Mouse (Mus musculus): ENCODE data around the gene A230050P20Rik.
"Not testable (repeated sequence)": the region's sequence is repeated elsewhere in the genome, so short reads cannot be mapped to it uniquely, and the experiment has no call there.

The A230050P20Rik gene

DNA sequence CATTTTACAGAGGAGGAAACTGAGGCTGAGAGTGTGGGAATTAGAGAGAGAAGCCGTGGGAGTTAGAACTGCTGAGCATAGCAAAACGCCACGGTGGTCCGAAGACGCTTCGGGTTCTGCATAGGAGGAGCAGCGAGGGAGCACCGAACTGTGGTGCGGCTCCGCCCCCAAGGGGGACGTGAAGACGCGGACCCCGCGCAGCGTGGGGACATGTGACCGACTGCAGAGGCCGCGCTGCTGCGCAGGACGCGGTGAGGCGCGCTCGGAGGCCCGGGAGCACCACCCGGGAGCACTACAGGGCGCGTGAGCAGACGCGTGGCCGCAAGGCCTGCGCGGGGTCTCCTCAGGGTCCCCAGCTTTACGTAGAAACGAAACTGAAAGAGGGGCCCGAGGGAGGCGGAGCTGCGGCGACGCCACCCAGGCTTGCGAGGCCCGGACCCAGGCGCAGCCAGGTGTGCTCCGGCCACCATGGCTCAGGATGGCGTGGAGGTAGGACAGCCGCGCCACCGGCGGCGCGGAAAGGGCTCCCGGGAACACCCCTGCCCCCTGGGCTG, at the start of gene A230050P20Rik:
Gene A230050P20Rik, plus strand, starts transcription at position 195 of the 554 bp plus-strand sequence.
- DNase-seq: peak; percentile 68 to 69

DNA sequence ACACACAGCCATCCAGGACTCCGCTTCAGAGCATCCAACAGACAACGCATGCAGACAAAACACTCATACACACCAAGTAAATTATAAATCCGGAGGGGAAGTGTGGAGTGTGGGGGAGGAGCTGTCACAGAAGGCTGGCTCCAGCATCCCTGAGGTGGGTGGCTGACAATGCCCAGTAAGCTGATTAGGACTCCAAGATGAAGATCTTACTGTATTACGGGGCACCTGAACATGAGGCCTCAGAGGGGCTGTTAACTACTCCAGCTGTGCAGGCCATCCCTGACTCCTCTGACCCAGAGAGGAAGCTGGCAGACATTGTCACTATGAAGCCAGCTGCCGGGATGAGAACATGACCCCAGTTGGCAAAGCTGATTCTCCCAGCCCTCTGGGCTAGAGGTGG, 48.4 kb upstream of the A230050P20Rik start:
- no peak for DNase-seq

DNA sequence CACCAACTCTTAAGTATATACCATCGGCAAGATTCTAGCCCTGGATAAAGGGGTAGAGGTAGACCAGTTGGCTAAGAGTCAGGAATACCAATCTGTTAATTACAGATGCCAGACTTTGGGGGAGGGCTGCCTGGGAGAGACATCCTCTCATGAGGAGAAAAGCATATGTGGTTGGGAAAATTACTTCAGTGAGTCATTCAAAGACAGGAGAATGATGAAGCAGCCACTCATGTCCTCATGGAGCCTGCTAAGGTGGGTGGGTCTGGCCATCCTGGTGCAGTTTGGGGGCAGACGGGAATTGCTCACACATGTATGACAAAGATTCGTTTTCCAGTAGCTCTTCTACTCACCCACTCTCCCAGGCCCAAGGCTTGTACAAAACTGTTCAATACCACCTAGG, 45.6 kb upstream of the A230050P20Rik start:
- DNase-seq: no peak

DNA sequence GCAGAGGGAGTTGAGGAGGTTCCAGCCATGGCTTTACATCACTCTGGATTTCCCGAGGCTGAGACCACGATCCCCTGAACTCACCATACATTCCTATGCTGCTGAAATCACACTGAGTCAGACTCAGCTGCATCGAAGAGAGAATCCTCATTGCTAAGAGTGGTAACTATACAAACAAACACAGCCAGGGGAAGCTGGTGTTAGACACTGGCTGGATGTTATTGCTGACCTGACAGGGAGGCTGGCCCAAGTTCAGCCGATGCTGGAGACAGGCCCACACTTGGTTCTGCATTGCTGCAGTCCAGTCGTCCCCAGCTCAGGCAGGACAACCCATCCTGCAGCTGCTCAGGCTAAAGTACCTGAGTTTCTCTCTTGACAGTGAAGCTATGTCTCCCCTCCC, 42.7 kb upstream of the A230050P20Rik start:
- DNase-seq: no peak

DNA sequence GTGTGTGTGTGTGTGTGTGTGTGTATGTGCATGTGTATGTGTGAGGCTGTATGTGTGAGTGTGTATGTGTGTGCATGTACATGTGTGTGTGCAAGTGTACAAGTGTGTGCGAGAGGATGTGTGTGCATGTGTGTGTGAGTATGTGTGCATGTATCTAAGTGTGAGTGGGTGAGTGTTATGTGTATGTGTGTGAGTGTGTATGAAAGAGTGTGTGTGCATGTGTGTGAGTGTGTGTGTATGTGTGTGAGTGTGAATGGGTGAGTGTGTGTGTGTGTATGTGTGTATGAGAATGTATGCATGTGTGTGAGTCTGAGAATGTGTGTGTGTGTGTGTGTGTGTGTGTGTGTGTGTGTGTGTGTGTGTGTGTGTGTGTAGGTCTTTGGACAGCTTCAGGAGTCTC, 40.3 kb upstream of the A230050P20Rik start:
- no peak for DNase-seq

DNA sequence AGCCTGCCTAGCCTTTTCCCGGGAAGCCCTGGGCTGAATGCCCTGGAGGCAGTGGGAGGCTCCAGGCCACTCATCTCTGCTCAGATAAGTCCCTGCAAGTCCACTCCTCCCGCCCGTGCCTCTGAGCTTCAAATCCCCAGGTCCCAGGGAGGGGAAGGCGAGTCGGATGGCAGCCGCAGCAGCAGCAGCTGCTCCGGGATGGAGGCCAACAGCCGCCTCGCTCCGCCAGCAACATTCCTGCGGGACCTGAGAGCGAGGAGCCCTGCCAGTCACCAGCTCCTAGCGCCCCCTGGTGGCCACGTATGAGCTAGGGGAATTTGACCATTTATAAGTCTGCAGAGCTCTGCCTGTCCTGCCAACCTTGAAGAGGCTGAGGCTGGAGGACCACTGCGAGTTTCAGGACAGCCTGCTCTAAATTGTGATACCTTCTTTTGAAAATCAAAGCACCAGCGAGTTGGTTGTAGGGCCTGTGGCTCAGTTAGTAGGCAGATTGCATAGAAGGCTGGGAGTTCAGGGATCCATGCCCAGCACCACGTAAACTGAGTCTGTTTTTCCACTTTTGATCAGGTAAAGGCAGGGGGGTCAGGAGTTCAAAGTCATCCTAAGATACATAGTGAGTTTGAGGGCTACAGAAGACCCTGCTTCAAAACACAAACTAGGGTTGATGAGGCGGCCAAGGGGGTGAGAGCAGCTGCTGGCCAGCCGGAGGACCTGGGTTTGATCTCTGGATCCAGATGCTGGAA, 37.4 kb upstream of the A230050P20Rik start:
- DNase-seq: peak; percentile 99 to 100

DNA sequence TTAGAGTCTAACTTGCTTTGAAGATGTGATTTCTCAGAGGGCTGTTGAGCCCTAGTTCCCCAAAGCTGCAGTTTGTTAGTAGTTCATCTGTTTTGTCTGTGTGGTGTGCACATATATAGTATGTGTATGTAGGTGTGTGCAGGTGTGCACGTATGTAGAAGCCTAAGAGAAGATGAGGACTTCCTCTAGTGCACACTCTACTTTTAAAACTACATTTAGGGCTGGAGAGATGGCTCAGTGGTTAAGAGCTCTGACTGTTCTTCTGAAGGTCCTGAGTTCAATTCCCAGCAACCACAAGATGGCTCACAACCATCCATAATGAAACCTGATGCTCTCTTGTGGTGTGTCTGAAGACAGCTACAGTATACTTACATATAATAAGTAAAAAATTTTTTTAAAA, 33.6 kb upstream of the A230050P20Rik start:
- no peak for DNase-seq

DNA sequence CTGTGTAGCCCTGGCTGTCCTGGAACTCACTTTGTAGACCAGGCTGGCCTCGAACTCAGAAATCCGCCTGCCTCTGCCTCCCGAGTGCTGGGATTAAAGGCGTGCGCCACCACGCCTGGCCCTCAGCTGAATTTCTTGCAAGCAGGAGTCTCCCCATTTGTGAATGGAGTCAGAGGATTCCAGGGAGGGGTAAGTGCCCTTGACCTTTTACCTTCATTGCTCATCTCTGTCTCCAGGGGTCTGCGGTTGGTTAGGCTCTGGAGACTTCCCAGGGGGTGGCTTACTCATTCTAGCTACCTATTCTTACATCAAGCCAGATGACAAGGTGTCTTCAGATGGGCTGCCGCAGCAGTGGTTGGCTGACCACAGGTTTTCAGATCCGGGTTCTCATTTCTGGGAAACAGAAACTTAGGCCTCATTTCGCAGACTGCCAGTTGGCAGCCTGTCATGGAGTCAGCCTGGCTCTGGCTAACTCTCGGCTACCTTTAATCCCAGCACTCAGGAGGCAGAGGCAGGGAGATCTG, 32.9 kb upstream of the A230050P20Rik start:
- DNase-seq: not testable (repeated sequence)

DNA sequence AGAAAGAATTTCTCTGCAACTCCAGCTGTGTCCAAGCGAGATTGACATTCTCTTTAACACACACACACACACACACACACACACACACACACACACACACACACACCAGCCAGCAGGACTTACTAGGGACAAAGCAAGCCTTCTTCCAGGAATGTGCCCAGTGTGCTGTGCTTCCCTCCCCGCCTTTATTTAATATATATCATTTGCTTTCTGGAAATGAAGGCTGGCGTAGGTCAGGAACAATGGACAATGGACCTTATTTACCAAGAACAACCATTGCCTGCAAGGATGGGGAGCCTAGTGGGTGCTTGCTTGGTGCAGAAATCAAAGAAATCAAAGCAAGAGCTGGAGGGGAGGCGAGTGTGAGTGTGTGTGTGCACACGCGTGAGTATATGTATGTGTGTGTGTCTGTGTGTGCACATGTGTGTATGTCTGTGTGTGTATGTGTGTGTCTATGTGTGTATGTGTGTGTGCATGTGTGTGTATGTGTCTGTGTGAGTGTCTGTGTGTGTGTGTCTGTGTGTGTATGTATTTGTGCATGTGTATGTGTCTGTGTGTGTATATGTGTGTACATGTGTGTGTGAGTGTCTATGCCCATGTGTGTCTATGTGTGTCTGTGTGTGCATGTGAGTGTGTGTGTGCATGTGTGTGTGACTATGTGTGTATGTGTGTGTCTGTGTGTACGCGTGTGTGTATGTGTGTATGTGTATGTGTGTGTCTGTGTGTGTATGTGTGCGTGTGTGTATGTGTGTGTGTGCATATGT, 31.1 kb upstream of the A230050P20Rik start:
- DNase-seq: no peak

DNA sequence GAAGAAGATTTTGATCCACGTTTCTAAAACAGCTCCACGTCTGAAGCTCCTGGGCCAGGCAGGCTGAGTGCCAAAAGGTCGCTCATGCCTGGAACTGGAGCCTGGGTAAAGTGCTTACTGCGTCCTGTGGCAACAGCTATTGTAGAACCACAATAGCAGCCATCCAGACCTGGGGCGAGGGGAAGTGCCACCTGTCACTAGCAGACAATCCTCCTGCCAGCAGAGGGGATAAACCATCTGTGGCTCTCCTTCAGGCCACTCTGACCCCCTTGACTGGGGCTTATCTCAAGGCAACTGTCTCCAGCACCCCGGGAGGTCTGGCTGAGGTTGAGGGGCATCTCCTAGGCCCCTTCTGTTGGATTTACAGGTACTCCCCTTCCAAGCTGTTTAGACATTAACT, 29.5 kb upstream of the A230050P20Rik start:
- DNase-seq: peak; percentile 66 to 77

DNA sequence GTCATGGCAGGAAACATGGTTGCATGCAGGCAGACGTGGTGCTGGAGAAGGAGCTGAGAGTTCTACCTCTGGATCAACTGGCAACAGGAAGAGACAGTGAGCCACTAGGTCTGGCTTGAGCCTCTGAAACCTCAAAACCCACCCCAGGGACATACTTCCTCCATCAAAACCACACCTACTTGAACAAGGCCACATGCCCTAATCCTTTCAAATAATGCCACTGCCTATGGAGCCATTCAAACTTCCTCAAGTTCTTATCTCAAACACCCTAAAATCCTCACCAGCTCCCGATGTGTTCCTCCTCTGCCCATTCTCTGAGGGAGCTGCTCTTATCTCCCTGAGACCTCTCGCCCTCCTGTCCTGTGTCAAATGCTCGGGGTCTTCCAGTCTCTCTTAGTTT, 26.2 kb upstream of the A230050P20Rik start:
- DNase-seq: no peak

DNA sequence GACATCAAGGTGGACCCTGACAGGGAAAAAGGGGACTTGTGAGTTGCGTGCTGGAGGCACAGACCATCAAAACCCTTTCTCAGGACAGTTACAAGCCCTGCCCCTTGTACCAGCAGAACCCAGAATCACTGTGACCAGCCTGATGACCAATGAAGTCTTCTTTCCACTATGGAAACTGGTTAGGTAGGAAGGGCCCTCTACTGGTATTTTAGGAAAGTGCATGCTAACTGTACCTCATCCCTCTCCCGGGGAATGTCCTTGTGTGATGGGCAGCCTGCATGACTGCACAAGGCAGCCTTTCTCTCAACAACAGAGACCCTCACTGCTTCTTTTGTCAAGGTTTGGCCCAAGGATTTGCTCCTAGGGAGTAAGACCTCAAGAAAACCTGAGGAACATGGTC, 25.8 kb upstream of the A230050P20Rik start:
- peak; percentile 62 to 79 for DNase-seq

DNA sequence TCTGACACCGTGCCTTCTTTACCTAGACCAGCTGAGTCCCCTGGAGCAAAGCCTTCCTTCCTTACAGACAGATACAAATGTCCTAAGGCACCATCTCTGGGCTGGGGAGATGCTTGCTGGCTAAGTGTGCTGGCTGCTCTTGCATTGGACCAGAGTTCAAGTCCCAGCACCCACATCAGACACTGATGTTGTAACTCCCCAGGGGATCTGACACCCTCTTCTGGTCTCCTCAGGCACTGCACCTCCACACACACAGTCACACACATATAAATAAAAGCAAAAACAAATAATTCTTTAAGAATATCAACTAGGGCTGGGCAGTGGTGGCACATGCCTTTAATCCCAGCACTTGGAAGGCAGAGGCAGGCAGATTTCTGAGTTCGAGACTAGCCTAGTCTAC, 18.3 kb upstream of the A230050P20Rik start:
- DNase-seq: no peak

DNA sequence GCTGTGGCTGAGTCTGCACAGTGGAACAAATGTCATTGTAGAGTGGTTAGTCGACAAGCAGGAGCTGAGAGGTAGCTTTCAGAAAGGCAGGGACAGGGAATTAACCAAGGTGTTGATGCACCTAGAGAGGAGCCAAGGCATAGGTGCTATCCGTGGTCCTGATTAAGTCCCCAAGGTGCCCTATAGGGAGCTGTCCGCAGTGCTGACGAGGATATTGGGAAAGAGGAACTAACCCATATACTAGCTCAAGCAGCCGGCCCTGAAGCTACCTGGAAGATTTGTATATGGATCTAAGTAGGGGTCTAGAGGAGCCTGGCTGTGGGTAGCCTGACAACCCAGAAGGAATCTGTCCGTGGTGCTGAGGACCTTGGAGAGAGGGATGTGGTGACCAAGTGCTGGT, 11.3 kb upstream of the A230050P20Rik start:
- no peak for DNase-seq

DNA sequence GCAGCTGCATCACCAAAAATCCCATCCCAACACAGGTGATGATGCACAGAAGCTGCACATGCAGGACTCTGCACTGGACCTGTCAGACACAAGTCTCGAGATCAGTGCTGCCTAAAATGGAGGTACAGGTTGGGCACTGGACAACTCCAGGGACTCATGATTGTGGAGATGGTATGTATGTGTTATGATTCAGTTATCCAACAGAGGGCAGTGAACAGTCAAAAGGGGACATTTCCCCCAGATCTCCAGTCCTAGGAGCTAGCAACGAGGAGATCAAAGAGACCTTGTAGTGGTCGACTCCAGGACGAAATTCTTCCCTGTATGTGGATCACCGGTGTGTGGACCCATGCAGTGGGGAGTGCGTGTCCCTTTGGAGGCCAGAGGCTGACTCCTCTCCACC, 8.5 kb upstream of the A230050P20Rik start:
- DNase-seq: no peak

DNA sequence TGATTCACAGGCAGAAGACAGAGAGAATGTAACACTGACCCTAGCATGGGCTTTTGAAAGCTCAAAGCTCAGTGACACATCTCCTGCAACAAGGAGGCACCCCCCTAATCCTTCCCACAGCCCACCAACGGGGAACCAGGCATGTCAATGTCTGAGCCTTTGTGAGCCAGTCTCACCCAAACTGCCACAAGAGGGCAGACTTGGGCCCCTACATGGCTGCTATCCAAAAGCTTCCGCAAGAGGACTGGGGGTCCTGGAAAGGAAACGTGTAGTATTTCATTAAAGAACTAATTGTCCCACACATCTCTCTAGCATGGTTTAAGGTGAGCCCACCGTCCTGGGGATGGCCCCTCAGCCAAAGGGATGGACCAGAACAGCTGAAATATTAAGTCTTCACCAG, 6.6 kb upstream of the A230050P20Rik start:
- peak; percentile 63 to 69 for DNase-seq

DNA sequence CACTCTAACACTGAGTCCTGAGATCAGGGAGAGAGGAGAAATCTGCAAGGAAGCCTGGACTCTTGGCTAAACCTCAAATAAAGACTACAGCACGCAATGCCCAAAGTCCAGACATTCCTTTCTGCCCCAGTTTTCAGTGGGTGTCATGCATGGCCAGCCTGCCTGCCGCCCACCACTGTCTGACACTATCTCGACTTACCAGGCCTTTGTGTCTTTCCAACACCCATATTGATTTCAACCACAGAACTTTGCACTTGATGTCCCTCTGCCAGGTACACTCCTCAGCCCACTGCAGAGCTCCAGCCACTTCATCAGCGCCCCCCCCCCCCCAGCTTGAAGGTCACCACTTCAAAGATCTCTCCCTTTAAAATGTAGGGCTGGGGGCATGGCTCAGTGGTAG, 6.2 kb upstream of the A230050P20Rik start:
- no peak for DNase-seq

DNA sequence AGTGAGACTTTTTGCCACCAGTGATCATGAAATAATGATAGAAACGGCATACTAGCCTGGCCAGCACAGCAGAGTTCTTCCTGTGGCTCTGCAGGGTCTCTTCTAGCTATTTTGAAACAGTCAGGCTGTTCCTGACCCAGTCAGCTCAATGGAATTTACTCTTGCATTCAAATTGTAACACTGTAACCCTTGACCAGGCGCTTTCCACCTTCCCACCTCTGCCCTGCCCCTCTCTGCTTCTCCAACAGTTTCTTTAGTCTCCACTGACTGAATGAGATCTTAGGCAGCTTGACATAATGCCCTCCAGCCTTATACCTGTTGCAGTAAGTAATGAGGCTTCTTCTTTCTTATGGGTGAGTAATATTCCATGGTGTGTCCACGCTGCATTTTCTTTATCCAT, 1.6 kb upstream of the A230050P20Rik start:
- DNase-seq: no peak

DNA sequence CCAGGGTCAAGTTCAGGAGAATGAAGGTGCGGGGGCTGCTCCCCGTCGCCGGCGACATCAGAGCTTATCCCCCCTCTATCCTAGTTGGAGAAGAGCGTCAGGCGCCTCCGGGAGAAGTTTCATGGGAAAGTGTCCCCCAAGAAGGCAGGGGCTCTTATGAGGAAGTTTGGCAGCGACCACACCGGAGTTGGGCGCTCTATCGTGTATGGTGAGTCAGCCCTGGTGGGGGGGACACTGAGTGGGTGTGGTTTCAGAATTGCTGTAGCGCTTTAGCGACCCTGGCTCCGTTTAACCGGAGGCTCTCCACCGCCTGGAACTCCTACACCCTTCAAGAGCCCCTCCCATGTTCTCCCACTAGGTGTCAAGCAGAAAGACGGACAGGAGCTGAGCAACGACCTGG, 804 bp downstream of the A230050P20Rik start:
- DNase-seq: peak in 1 of 2 experiments; percentile 23

DNA sequence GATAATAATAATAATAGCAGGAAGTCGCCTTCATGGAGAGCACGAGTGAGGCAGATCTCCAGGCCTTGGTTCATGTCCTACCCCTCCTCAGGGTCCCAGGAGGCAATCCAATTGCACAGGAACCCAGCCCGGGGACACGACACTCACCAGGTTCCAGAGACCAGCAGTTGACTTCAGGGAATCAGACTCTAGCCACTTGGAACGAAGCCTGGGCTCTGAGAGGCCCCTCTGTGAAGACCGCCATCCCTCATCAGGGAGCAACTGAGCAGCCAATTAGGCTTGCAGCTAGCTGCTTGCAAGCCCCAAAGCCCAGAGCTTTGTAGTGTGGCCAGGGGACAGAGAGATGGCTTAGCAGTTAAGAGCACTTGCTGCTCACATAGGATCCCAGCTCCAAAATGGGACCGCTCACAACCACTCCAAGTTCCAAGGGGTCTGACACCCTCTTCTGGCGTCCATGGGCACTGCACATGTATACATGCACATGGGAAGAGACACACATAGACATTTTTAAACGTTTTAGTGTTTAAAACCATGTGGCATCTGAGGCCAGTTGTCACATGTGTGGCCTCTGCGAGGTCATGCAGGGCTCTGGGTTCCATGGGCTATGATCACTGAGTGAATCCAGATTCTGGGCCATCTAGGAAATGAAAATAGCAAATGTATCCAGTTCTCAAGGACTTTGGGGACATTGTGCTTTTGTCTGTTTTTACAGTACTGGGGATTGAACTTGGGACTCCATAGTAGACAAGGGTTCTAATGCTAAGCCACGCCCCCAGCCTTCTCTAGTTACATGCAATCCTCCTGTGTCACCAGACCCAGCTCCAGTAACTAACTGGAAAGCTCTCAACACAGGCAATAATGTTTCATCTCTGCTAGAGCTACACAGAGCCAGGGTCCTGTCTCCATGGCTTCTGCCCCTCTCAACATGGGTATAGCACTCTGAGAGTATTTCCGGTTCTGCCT, 2.0 kb downstream of the A230050P20Rik start:
- peak in 1 of 2 experiments; percentile 16 for DNase-seq

DNA sequence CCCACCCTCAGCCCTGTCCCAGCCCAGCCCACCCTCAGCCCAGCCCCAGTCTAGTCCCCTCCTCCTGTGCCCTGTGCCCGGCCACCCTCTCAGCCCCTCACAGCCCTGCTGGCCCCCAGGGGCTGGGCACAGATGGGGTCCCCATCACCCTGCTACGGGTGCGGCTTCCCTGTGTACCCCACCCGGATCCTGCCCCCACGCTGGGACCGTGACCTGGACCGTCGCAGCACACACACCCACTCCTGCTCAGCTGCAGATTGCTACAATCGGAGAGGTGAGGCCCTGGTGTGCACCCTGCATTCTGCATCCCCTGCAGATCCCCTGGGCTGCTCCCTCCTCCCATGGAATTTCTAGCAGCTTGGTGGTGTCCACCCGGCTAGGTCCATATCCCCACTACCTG, 4.5 kb downstream of the A230050P20Rik start:
- DNase-seq: peak in 1 of 2 experiments; percentile 15

DNA sequence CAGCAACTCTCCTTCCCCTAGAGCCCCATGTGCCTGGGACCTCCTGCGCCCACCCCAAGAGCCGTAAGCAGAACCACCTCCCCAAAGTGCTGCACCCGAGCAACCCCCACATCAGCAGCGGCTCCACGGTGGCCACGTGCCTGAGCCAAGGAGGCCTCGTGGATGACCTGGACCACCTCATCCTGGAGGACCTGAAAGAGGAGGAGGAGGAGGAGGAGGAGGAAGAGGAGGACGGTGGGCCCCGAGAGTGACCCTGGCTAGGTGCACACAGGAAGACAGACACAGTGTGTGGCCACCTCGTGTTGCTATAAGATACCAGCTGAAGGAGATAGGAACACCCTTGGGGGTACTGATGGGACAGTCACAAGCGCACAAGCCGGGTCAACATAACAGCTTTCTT, 5.1 kb downstream of the A230050P20Rik start:
- peak in 1 of 2 experiments; percentile 4 for DNase-seq

Data from cerebellum, postnatal 10 days (tissue).